Mouse (Mus musculus) right cerebral cortex, adult 2 months (tissue): ENCODE data around the gene Got1.

ENCODE experiments used
- DNase-seq, 2 experiments: peaks; one replicate each; pipeline ENCODE4 v3.0.0; 2021 to 2022; ENCODE audit warnings: low spot score in 2 of 2

The Got1 gene

DNA sequence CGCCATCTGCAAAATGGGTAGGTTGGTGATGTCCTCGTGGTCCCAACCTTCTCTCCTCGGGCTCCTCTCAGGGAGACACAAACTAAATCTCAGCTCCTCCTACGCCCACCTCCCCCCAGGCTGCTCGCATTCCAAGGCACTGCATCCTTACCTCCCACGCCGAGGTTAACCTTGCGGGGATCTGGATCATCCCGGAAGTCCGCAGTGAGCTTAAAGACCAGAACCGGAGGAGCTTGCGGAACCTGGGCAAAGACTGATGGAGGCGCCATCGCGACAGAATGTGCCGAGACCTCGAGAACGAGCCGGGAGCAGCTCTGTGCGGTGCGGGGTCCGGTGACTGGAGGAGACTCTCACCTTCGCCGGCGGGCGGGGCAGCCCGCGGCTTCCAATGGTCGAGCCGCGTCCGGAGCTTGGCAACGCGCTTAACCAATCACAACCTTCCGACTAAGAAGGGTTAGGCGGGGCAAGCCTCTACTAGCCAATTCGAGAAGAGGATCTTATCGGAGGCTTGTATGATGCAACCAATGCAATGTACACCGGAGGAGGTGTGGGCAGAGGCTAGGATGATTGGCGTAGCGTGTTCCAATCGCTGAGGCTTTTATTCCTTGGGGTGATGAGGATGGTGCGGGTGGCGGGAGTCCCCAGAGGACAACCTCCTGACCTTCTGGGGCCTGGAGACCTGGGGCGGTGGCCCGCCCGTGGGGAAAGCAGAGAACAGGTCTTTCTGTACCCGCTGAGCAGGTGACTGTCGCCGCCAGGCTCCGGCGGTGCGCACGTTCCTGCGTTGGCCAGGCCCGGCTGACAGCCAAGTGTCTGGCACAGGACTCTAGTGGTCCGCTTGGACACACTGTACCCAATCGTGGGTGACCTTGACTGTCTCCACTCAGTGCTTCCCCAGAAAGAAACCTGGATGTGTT, at the start of gene Got1:
TSS of gene Got1 (minus strand) at position 419 of the 917 bp plus-strand sequence.
- peak; percentile 96 for DNase-seq

DNA sequence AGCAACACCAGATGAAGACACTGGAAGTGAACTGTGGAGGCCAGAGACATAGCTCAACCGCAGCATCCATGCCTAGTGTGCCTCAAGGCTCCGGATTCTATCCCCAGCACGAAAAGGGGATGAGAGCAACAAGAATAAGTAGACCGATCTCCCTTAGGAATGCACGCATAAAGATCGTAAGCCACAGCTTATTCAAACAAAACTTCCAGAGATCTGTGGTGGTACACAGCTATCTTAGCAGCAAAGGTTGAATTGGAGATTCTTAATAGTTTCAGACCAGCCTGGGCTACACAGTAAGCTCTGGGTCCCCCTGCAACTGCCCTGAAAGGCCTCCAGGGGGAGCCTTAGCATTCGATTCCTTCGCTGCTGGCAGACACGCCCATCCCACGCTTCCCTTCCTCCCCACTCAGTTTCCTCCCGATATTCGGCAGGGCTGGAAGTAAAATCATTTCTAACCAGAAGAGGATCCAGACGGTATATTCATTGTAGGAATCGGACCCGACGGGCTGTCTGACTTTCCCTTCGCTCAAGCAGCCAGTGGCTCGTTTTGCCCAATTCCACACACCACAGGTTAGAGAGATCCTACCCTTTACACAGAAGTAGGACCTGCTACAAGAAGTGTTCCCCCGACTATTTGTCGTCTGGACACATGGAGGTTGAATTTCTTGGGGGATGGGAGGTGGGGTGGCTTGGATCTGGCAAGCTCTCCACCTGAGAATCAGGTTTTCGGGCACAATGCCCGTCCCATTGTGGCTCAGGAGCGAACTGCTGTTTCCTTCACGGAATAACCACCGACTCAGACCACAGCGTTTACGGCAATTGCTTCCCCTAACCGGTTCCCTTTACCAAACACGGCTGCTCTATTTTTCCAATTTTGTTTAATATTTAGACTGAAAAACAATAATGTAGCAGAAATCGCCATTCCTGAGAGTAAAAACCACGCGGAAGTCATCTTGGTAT, 46.7 kb upstream of the Got1 start:
- DNase-seq: peak; percentile 56 to 72

DNA sequence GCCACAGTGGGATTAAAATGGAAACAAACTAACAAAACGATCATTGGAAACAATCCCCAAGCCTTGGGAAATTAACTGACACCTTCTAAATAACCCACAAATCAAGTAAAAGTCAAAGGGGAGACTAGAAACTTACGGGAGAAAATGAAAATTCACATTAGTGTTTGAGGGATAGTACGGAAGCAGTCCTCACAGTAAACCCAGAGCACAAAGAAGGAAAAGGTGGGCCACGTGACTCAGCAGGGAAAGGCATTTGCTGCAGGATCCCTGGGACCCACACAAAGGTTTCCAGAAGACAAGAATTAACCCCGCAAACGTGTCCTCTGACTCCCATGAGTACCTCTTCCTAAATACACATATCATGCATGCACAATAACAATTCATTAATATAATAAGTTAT, 44.7 kb upstream of the Got1 start:
- no peak for DNase-seq

DNA sequence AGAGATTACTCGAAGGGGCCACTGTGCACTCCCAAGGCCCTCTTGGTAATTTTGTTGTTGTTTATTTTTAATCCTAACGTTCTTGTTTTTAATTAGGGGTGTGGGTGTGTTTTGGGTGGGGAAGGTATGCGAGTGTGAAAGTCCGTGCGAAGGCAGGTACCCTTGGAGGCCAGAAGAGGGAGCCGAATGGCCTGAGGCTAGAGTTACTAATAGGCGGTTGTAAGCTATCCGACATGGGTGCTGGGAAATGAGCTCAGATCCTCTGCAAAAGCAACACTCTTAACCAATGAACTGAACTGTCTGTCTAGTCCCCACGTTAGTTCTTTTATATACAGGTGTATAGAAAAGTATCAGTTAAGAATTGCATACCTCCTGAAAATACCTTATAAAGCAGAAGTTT, 43.9 kb upstream of the Got1 start:
- no peak for DNase-seq

DNA sequence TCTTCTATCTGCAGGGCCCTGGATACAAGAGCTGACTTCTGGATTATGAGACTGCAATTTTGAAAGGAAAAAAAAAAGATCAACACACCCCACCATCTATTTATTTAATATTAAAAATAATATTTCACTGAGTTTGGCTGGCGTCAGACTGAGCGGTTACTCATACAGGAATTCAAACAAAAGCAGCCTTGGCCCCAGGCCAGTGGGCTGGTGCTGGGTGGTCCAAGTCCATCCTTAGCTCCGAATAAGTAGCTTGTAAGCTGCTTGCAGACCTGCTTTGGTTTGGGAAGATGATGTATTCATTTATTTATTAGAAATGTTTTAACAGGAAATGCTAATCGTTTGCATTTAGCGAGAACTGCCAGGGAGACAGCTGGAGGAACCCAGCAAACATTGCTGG, 38.8 kb upstream of the Got1 start:
- no peak for DNase-seq

DNA sequence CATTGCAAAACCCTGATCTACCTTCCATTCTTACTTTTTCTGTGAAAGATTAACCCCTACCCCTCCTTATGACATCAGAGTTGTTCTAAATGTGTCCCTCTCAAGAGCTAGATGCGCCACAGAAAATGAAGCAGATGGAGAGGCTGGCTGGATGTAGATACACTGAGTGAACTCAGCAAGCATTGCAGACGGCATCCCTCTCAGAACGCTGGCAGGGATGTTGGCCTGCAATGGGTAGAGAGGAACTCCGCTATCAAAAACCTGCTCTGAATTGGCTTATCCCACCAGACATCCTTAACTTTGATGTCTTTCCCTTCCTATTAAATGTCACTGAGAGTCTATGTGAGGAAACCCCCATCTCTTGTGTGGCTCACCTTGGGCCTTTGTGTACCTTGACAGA, 37.4 kb upstream of the Got1 start:
- DNase-seq: no peak

DNA sequence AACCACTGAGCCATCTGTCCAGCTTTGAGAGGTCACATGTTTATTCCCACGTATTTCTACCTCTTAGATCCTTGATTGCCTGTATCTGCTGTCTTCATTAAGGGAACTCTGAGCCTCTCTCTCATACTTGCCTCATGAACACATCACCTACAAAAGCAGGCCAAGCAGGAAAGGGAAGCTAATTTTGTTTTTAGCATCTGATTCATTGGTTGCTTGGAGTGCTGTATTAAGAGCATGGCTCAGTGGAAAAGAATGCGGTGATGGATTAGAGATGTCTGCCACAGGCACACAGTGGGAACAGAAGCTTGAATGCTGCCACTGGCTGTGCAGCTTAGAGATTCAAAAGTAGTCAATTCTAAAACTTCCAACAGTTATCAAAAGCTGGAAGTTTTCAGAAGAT, 35.8 kb upstream of the Got1 start:
- DNase-seq: no peak

DNA sequence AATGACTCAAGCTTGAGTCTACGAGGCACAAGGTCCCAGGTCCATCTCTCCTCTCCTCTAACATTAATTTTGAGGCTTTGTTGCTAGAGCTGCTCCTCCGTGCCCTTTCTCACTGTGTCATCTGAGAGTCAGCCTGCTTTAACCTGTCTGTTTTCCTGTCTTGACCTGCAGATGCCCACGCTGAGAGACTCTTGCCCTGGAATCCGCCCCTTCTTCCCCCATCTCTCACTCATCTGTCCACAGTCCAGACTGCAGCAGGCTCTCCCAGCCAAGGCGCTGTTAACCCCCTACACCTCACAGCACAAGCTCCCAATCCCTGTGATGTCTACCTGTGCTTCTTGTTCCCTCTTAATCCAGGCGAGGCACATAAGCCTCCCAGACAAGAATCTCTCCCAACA, 27.1 kb upstream of the Got1 start:
- DNase-seq: no peak

DNA sequence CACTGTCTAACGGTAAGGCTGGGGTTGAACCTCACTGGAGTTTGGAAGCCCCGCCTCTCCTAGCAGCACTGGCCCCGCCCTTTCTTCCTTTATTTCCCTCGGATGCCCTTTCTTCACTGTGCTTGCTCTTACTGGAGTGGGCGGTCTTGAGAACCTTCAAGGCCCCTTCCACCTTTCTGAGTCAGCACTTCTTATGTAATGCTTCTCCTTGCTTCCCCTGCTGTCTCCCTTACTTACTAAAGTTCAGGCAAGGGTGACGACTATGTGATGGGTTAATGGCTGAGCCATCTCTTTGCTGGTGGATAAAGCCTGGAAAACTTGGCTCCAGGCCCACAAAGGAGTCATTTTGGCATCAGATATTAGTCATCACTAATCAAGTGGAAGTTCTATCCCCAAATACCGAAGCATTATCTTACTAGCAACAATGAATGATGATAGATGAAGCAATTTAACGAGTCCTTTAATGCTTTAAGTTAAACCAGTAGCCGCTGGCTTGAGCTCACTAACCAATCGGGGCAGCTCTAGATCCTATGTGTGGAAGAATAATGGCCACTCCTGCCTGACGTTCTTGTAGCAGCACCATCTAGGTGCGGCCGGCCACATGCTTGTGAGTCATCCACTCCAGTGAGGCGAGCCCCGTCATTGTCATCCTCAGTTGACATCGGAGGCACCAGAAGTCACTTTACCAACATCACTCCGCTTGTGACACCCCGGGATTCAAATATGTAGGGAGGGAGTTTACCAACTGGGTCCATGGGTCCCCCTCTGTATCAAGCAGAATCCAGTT, 26.5 kb upstream of the Got1 start:
- DNase-seq: no peak

DNA sequence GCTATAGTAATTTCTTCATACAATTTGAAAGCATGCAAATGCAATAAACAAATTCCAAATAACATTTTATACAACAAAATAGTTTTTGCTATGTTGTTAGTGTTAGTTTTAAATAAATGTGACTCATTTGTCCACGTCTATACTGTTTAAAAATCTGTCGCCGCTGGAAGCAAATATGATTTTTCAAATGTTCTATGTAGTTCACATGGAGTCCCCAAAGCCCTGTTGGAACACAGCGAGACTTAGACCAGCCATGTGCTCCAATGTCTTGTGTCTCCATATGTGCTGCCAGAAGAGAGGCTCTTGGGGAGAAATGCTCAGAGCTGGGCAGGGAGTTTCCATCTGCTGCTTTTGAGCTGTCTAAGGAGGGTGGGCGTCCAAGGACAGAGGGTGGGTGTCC, 23.7 kb upstream of the Got1 start:
- no peak for DNase-seq

DNA sequence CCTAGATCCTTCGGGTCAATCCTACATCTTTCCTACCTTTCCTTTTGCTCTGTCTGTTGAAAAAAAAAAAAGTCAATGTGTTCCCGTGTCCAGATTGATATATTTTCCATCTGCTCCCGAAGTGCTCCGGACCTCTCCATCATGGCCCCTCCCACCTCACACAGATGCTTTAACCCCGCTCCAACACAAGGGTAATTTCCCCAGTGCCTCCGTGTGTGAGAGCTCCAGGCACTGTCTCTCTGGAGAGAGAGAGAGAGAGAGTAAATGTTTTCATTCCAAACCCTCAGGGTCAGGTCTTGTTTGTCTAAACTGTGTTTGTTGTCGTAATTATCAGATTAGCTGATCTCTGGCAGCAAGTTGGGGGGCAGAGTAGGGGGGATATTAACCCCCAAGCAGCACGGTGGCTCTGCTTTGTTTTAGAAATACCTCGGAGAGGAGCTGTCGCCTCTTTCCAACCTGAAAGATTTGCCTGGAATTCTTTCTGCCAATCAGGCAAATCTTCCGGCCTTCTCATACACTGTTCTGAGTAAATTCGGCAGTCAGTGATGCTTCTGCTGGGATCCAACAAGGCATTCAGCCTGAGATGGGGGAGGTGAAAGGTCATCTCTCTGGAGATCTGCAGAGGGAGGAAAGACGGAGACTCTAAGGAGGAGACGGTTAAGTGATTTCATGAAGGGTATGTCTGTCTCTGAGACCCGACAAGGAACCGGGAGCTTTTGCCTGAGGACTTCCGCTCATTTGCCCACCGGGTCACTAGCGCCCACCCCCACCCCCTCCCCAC, 22.1 kb upstream of the Got1 start:
- no peak for DNase-seq

DNA sequence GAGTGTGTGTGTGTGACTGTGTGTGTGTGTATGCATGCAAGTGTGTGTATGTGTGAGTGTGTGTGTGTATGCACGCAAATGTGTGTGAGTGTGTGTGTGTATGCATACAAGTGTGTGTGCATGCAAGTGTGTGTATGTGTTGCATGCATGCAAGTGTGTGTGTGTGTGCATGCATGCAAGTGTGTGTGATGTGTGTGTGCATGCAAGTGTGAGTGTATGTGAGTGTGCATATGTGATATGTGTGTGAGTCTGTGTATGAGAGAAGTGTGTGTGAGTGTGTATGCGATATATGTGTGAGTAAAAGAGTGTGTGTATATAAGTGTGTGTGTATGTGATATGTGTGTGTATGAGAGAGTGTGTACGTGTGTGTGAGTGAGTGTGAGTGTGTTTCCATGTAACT, 11.0 kb upstream of the Got1 start:
- DNase-seq: no peak

DNA sequence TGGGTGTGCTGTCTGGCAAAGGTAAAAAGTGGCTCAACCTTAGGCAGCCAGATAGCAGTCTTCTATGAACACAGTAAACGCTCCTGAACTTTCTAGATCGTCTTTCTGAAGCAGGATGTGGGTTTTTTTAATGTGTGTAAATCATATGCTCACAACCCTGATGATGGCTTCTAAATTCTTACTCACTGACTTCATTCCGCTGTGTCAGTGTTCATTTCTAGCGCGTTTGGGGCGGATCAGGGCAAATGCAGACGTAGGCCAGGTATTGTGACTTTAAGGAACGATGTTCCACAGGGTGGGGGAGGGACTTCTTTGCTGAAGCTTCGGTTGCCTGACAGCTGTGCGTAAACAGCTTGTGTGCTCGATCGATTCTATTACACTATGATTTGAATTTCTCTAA, 6.5 kb upstream of the Got1 start:
- no peak for DNase-seq

DNA sequence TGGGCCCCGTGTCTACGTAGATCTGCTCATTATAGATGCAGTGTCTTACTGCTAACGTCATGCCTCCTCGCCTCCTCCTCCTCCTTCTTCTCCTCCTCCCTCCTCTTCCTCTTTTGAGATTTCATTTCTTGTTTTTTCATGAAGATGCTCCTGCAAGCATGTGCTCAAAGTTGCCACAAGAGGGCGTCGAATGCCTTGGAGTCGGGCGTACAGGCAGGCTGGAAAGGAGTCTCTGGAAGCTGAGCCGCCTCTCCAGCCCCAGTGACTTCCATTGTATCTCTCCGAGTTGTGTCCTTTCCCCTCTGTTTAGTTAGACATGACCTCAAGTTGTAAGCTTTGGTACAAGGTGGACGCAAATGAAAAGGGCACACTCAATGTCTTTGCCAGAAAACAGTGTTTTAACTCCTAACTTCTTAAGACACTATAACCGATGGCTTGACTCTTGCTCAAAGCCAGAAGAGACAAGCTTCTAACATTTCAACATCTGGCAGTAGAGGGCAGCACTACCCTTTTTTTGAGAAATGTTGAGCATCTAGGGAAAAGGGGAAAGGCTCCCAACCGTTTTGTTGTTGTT, 5.9 kb upstream of the Got1 start:
- DNase-seq: peak; percentile 85 to 87

DNA sequence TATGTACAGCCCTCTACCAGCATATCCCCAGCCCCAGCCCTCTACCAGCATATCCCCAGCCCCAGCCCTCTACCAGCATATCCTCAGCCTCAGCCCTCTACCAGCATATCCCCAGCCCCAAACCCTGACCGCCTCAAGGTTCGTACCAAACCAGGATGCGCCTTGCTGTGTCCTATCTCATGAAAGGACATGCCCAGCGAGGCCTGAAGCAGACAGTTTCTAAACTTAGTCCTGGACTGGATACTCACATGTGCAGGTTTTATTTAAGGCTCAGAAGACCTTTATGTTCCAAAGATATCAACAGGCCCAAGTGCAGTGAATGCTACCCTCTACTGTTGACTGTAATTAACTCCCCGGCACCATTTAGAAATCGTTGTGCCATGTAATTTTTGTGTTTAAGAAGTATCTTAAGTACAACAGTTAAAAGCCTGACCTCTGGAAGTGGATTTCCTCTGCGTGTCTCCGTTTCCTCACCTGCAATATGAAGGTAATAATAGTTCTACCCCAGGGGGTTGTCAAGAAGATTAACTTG, 3.7 kb upstream of the Got1 start:
- no peak for DNase-seq

DNA sequence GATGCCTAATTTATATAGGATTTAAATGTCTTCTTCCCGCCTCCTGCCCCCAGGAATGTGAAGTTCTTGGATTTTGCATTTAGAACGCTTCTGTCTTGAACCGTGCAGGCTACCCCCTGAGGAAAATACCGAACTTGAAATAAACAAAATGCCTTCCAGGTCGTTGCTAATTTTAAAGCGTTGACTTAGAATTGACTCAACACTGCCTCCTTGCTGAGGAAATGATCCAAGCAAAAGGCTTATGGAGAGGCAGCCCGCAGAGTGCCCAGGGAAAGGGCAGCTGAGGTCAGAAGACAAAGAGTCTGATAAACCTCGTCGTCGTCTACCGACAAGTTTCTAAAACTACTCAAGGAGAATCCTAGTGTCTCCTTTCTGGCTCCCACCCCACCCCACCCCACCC, 2.7 kb upstream of the Got1 start:
- DNase-seq: no peak

DNA sequence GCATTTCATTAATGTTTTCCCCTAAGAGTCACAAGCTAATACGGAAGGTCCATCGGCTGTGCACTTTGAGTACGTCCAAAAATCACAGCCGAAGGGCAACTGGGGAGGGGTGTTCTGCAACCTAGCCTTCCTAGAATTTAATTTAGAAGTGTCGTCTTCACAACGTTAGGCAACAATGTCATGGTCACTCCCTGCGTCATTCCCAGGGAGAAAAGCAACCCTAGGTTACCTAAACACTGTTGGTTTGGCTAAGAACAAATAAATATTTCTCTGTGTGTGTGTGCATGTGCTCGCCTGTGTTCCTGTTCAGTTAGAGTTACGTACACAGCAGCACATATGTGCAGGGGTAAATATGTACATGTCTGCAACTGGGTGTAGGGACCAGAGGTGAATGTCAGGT, 1.6 kb upstream of the Got1 start:
- no peak for DNase-seq

DNA sequence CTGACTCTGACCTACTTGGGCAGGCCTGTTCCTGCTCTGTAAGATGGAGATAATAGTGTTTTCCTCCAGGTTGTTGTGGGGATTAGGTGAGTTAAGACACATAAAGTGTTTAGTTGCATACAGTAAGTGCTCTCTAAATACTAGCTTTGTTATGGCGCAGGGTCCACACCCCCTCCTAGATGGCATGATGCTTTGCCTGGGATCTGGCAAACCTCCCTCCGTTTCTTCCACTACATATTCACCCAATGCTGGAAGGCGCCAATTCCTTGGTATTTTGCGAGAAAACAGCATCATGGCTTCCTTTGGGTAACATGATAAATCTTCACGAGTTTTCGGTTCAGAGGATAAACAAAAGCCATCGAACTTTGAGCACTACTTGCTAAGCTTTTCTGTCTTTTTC, 1.2 kb upstream of the Got1 start:
- DNase-seq: no peak

DNA sequence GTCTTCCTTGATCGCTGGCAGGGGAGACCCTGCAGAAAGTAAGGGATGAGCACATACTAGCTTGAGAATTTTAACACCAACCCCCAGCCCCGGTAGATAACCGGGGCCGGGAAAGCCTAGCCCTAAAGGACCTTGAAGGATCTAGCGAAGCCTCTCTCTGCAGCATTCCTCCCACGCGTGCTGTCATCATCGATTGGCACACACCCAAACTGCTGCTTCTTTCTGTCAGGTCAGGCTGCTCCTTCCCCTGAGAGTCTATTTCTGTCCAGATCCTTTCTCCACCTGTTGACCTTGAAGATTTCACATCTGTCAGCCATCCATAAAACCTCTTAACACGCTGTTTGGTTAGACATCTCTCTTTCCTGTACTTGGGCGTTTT, 688 bp upstream of the Got1 start:
- DNase-seq: peak; percentile 51 to 61

DNA sequence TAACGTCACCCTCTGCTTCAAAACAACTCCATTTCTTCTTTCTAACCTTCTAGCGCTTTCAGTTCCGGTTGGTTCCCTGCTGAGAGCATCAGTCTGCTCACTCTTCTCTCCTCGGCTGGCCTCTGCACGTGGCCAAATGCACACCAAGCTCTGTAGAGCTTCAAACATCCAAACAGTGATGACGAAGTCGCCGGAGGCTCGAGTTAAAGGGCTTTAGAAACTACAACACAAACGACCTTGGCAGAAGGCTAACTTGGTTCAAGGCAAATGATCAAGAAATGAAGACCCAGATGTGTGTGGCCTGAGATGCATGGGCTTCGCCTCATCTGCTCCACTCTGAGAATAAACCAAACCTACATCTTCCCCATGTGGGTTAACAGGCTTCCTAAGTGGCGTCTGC, 854 bp downstream of the Got1 start:
- DNase-seq: peak; percentile 49 to 60

DNA sequence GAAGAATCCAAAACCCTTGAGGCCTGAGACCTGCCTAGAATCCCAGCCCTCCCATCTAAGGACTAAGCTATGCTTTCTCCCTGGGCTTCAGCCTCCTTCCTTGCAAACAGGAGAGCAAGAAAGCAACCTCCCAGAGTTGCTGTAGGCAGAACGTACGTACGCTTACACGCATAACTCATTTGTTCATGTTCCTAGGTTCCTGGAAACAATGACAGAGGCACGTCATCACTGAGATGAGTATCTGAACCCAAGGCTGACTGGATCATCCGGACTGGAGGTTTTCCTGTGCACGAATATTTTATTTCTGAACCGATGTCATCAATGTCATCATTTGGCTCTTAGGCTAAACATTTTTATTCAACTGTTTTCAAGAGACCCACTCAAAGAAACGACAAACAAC, 2.4 kb downstream of the Got1 start:
- DNase-seq: no peak
